Mouse (Mus musculus) thymus, adult 2 months (tissue): ENCODE data around the gene Mrps7.

Experiments
- CTCF ChIP-seq: fragments of 200-500 bp; IDR thresholded peaks from 2 replicates; pipeline ENCODE4 v1.5.1; 2012; ENCODE audit warnings: mild to moderate bottlenecking, control low read depth, low read length, moderate library complexity, borderline replicate concordance; ENCODE audit not compliant: control insufficient read depth, poor library complexity, insufficient read depth; ENCODE audit errors: extremely low read depth
- POLR2A ChIP-seq: fragments of 200-500 bp; IDR thresholded peaks from 2 replicates; pipeline ENCODE4 v1.6.1; 2012; ENCODE audit warnings: mild to moderate bottlenecking, low read length, control low read depth, moderate library complexity; ENCODE audit not compliant: control insufficient read depth, poor library complexity, insufficient read depth; ENCODE audit errors: extremely low read depth

- TF ChIP-seq CTCF = no peak
- TF ChIP-seq POLR2A = no peak
Measured at GRCm38 (mm10) chr11:115626824-115627616, 23.3 kb downstream of the Mrps7 start.
